Mouse (Mus musculus): ENCODE measurements around the gene Mfap1a.
"Not testable (repeated sequence)": the region's sequence is repeated elsewhere in the genome, so short reads cannot be mapped to it uniquely, and the experiment has no call there.

The Mfap1a gene

DNA sequence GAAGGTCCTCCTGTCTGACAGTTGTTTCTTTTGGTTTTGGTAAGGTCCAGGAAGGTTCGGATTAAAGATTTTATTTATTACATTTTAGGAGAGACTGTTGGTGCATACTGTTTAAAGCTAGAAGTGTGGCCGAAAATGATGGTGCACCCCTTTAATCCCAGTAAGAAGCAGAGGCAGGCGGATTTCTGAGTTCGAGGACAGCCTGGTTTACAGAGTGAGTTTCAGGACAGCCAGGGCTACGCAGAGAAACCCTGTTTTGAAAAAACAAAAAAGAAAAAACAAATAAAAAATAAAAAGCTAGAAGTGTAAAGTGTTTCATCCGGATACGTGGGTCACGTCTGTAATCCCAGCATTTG, 32.3 kb downstream of the Mfap1a start:
- DNase-seq: no peak

DNA sequence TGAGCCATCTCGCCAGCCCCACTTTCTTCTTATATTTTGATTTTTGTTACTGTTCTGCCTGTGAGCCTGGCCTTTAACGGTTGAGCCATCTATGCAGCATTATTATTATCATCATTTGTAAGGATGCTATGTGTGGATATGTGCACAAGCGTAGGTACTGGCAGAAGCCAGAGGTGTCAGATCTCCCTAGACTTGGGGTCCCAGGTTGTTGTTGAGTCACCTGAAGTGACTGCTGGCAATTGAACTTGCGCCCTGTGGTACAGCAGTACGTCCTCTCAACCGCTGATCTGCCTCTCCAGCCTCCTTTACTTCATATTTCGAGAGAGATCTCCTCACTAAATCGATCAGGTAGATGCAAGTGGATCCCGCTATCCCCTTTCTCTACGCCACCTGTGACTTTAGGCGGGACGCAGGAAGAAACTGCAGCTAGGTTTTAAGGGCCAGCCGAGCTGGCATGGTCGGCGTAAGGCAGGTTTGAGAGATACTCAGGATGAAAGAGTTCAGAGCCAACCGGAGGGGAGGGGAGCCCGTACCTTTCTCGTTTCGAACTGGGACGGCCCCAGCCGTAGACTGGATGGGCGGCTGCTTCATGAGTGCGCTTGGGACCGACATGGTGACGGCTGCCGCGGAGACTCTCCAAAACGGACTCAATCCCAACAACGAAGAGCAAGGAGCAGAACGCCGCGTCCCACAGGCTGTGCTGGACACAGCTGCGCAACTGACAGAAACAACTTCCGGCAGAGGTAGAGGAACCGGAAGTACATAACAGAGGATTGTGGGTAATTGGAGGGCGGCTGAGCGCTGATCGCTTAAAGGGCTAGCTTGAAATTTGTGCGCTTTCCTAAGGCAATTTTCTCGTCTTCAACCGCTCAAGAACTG, 32.9 kb downstream of the Mfap1a start, which contains the start of gene Mfap1b:
TSS of gene Mfap1b (minus strand) at position 767 of the 879 bp plus-strand sequence.
- DNase-seq: peak; percentile 80

DNA sequence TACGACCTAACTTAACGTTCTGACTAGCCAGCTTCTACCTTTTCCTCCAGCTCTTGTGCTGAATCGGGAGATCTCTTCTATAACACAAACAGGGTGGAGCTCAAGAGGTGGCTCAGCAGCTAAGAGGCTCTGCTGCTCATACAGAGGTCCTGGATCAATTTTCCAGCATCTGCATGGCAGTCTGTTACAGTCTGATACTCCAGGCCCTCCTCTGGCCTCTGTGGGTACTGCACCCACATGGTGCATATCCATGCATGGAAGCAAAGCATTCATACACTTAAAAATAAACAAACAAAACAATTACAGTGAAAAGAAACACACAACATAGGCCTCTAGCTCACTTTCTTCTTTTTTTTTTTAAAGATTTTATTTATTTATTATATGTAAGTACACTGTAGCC, 33.7 kb downstream of the Mfap1a start:
- not testable (repeated sequence) for DNase-seq

- not testable (repeated sequence) for DNase-seq
These were observed 37.5 kb downstream of the Mfap1a start for GRCm38 (mm10) chr2:121468982-121469381.

- DNase-seq: no peak
These were observed 46.4 kb downstream of the Mfap1a start for GRCm38 (mm10) chr2:121460071-121460470.

- DNase-seq: peak; percentile 86
These were observed 49.5 kb downstream of the Mfap1a start, which contains the start of gene Serinc4 for GRCm38 (mm10) chr2:121456692-121457642. Gene Serinc4, minus strand, starts transcription at chr2:121456781.

- DNase-seq: no peak
These were observed 50.9 kb downstream of the Mfap1a start for GRCm38 (mm10) chr2:121455534-121455933.

GRCm38 (mm10) chr2:121453917-121454316, 52.5 kb downstream of the Mfap1a start:
- no peak for DNase-seq

DNA sequence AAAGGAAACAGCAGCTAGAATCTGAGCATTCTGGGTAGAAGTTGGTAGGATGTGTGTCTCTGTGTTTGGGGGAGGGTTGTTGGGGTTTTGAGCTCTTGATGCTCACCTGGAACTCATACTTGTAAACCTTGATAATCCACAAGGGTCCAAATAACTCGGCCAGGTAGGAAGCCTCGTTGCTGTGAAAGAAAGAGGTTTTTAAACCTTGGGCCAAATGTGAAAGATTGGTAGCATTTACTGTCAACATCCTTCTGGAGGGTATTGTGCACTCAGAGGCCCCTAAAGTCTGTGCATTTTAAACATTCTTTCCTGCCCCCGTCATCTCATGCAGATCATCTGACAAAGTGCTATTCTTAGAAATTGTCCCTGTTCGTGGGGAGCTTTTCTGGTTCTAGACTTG, 53.5 kb downstream of the Mfap1a start, which contains the start of gene Hypk:
TSS of gene Hypk (plus strand) at position 301 of the 400 bp plus-strand sequence.
- no peak for DNase-seq

- DNase-seq: no peak
These were observed 54.1 kb downstream of the Mfap1a start for GRCm38 (mm10) chr2:121452361-121452760.

DNA sequence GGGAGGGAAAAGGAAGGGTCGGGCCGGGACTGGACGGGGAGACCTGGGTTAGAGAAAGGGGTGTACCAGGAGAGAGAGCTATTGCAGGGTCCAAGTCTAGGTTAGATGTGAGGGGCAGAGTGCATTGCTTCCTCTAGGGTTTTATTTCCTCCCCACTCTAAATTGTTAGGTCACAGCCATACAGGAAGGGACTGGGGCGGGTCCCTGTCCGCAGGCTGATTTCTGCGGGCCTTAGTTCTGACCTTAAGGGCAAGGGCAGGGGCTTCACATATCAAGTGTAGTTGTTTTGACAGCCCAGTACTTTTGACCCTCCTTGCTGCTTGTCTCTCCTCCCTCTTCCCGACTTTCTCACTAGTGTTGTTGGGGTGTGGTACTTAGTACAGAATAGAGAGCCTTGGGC, 56.4 kb downstream of the Mfap1a start:
- no peak for DNase-seq

- no peak for DNase-seq
These were observed 56.9 kb downstream of the Mfap1a start for GRCm38 (mm10) chr2:121449545-121450011.

DNA sequence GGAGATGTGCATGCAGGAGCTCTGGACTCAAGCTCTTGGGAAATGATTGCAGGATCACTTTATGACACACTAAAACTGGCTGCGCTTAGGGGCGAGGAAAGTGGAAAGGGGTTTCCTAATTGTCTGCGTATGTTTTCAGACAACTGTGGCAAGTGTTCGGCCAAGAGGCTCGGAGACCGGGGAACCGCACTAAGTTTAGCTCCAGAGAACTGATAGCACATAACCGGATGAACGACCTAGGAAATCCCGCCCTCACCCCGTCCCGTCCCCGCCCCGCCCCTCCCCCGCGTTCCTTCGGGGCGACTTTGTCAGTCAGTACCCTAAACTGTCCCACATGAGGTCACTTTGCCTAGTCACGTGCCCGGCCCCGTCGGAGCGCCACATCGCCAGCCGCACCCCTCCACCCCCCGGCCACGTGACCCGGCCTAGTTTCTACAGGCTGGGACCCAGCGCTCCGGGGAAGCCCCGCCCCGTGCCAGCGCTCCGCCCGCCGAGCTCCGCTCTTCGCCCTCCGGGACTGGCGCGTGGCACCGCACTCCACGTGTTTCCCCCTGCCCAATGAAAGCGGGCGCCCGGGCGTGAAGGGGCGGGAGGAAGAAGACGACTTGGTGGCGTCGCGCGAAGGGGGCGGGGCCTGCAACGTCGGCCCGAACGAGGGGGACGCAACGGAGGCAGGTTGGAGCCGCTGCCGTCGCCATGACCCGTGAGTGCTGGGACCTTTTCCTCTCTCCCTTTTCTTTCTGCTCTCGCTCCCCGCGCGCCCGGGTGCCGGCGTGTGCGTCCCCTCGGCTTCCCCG, 57.5 kb downstream of the Mfap1a start, which contains the start of gene Serf2:
TSS of gene Serf2 (plus strand) at position 457 of the 797 bp plus-strand sequence.
- DNase-seq: peak; percentile 100

GRCm38 (mm10) chr2:121448136-121448535, 58.3 kb downstream of the Mfap1a start:
- no peak for DNase-seq

DNA sequence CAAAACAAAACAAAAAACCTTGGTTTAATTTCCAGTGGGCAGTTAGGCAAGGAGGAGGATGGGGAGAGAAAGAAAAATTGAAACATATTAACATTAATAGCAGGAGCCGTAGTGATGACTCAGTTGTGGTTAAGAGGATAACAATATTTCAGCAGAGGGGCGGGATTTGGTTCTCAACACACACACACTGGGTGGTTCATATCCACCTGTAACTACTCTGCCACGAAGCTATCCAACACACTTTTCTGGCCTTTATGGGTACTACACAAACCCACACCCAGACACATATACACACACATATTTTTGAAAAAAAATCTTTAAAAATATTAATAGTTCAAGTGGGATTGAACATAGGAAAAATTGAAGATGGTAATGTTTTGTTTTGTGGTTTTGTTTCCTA, 59.5 kb downstream of the Mfap1a start:
- no peak for DNase-seq

DNA sequence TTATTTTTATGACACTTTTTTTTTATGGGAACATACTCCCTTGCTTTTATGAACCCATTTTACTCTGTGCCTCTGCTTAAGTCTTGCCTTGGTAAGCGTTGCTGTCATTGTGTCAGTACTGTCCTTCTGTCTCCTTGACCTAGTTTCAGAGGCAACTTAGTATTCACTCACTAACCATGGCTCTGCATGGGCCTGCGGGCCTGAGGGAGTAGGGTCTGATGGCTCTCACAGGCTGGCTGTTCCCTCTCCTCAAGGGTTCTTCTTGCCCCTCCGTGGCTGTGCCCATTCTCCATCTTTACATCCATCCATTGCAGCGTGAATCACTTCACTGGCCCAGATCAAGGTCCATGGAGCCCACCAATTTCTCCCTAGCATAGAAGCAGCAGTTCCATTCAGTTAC, 60.0 kb downstream of the Mfap1a start:
- DNase-seq: no peak

GRCm38 (mm10) chr2:121445117-121445516, 61.3 kb downstream of the Mfap1a start:
- DNase-seq: no peak

DNA sequence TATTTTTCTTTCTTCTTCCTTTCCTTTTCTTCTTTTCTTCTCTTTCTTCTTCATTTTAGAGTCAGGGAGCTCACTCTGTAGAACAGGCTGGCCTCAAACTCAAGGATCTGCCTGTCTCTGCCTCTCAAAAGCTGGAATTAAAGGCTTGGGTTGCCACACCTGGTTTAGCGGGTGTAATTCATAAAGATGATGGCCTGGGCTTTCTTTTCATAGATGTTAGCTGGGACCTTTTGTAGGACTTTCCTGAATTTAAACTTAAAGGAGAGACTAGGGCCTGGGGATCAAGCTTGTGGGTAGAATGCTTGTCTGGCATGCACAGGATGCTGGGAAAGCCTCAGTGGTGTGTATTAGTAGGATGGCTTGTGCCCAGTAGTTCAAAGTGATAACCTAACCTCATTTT, 62.3 kb downstream of the Mfap1a start, which contains the start of gene Ell3:
TSS of gene Ell3 (minus strand) at position 101 of the 400 bp plus-strand sequence.
- DNase-seq: no peak

DNA sequence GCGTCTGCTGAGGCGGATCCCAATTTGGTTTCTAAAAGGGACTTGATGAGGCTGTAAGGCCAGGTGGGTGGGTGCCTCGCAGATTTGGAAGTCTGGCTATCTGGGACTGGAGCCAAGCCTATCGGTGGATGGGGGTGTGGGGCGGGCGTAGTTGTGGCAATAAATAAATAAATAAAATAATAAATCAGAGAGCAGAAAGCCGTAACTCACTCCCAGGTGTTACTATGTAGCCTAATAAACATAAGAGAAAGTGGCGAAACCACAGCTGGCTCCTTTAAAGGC, 63.5 kb downstream of the Mfap1a start:
- no peak for DNase-seq

- no peak for DNase-seq
These were observed 64.0 kb downstream of the Mfap1a start for GRCm38 (mm10) chr2:121442259-121443067.

All from right cerebral cortex, postnatal 25 days (tissue).